Mouse (Mus musculus): ENCODE results near the gene Syvn1.

- TF ChIP-seq SRF (IDR thresholded peaks at IDR 0.05; ENCODE audit: control insufficient read depth, insufficient read length, low read depth) = no peak
- no peak for TF ChIP-seq TCF12 (IDR thresholded peaks at IDR 0.05; ENCODE audit: insufficient read depth, poor library complexity, severe bottlenecking)
- TF ChIP-seq POLR2A (IDR thresholded peaks at IDR 0.05; ENCODE audit: insufficient read length, low read depth) = no peak
- TF ChIP-seq POLR2AphosphoS2 (IDR thresholded peaks at IDR 0.05; ENCODE audit: insufficient read length, low read depth) = no peak
- TF ChIP-seq TCF3 (IDR thresholded peaks at IDR 0.05; ENCODE audit: insufficient read length, low read depth) = no peak
- no peak for TF ChIP-seq MAX (IDR thresholded peaks at IDR 0.05; ENCODE audit: low read depth)
- TF ChIP-seq MYOG (IDR thresholded peaks at IDR 0.05; ENCODE audit: control insufficient read depth in 1 of 3, insufficient read depth in 1 of 3, insufficient read length in 2 of 3, low read depth in 2 of 3) = no peak
- no peak for TF ChIP-seq CEBPB (IDR thresholded peaks at IDR 0.05; ENCODE audit: insufficient read depth, poor library complexity, severe bottlenecking)
Measured at GRCm38 (mm10) chr19:6088841-6089240, 42.5 kb downstream of the Syvn1 start.
